Mouse (Mus musculus): Measurements from ENCODE around the gene Rhot1. TPM values are rescaled to one million over a fixed set of nuclear protein-coding genes. Genes with fewer than 3 reads are reported as not detected.
A peak's percentile ranks its signal among the peaks of the same experiment; 100 is the strongest.
"Not testable (repeated sequence)": the region's sequence is repeated elsewhere in the genome, so short reads cannot be mapped to it uniquely, and the experiment has no call there.

Gene Rhot1
- polyA plus RNA-seq, 1 experiment, result 35.5 TPM

GRCm38 (mm10) chr11:80183705-80184255 lies 25.0 kb upstream of the Rhot1 start, which contains the start of gene Rnf135:
TSS of gene Rnf135 (plus strand) at chr11:80183851.
- H3K4me1 ChIP-seq (ENCODE audit: control insufficient read depth, insufficient read depth, low read length), result no peaks in the 10 kb centered on the region; the same call in 1 of the 2 replicates
- H3K27ac ChIP-seq (ENCODE audit: control insufficient read depth, insufficient read depth, low read depth, low read length), result peak within 1 kb of the TSS; percentile 86
- TF ChIP-seq CTCF (IDR thresholded peaks at IDR 0.05; ENCODE audit: control insufficient read depth, insufficient read depth, insufficient replicate concordance, low read depth, low read length), result no peak
- TF ChIP-seq POLR2A (IDR thresholded peaks at IDR 0.05; ENCODE audit: control insufficient read depth, low read depth, low read length), result peak; percentile 69
- no peaks in the 10 kb centered on the region for H3K27me3 ChIP-seq (ENCODE audit: control insufficient read depth, insufficient read depth, low read length)
- peak within 1 kb of the TSS; percentile 89 for H3K4me3 ChIP-seq (ENCODE audit: control insufficient read depth, low read depth, low read length)
- H3K36me3 ChIP-seq (ENCODE audit: control insufficient read depth, insufficient read depth, low read length), result no peaks in the 10 kb centered on the region

- no peaks in the 10 kb centered on the region for H3K27me3 ChIP-seq (ENCODE audit: control insufficient read depth, insufficient read depth, low read length)
- H3K27ac ChIP-seq (ENCODE audit: control insufficient read depth, insufficient read depth, low read depth, low read length), result peak overlapping the region; percentile 86
- no peaks in the 10 kb centered on the region for H3K36me3 ChIP-seq (ENCODE audit: control insufficient read depth, insufficient read depth, low read length)
- H3K4me3 ChIP-seq (ENCODE audit: control insufficient read depth, low read depth, low read length), result peak overlapping the region; percentile 10; the same call in 1 of the 2 replicates
- TF ChIP-seq CTCF (IDR thresholded peaks at IDR 0.05; ENCODE audit: control insufficient read depth, insufficient read depth, insufficient replicate concordance, low read depth, low read length) (no peak), POLR2A (IDR thresholded peaks at IDR 0.05; ENCODE audit: control insufficient read depth, low read depth, low read length) (no peak)
- H3K4me1 ChIP-seq (ENCODE audit: control insufficient read depth, insufficient read depth, low read length), result no peaks in the 10 kb centered on the region; the same call in 1 of the 2 replicates
Measured at GRCm38 (mm10) chr11:80184531-80185071, 24.2 kb upstream of the Rhot1 start.

DNA sequence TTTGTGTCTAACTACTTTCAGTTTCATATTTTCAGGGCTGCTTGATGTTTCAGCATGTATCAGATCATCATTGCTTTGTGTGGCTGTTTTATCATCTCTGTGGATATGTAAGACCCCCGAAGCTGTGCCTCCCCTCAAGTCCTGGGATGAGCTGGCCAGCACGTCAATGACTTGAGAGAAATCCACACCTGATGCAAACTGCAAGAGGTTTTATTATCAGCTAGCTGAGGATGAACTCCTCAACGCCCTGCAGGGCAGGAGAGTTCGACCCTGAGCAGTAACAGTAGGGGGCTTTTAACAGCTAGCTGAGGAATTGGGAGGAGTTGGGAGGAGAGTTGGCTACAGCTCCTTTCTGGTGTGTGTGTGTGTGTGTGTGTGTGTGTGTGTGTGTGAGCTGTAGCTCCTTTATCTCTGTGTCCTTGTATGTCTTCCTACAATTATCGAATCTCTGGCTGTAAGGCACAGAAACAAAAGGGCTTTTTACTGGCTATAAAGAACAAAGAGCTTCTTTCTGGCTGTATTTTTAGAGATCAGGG lies 23.3 kb upstream of the Rhot1 start:
- not testable (repeated sequence) for H3K4me3 ChIP-seq (ENCODE audit: control insufficient read depth, low read depth, low read length); H3K36me3 ChIP-seq (ENCODE audit: control insufficient read depth, insufficient read depth, low read length); H3K4me1 ChIP-seq (ENCODE audit: control insufficient read depth, insufficient read depth, low read length); H3K27me3 ChIP-seq (ENCODE audit: control insufficient read depth, insufficient read depth, low read length)
- peak overlapping the region; percentile 67 for H3K27ac ChIP-seq (ENCODE audit: control insufficient read depth, insufficient read depth, low read depth, low read length)

DNA sequence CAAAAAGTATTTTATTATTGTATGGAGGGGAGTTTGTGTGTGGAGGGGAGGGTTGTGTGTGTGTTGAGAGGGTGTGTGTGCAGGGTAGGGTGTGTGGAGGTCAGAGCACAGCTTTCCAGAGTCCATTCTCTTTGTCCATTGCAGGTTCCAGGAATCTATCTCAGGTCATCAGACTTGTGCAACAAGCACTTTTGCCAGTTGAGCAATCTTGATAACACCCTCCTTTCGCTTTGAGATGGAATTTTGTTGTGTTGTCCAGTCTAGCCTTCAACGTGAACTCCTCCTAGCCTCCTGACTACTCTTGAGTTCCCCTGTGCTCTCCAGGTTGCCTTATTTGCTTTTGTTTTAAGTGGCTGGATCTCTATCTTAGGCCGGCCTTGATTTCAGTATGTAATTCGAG lies 18.5 kb upstream of the Rhot1 start:
- no peaks in the 10 kb centered on the region for H3K36me3 ChIP-seq (ENCODE audit: control insufficient read depth, insufficient read depth, low read length)
- TF ChIP-seq POLR2A (IDR thresholded peaks at IDR 0.05; ENCODE audit: control insufficient read depth, low read depth, low read length), result no peak
- TF ChIP-seq CTCF (IDR thresholded peaks at IDR 0.05; ENCODE audit: control insufficient read depth, insufficient read depth, insufficient replicate concordance, low read depth, low read length), result no peak
- H3K4me1 ChIP-seq (ENCODE audit: control insufficient read depth, insufficient read depth, low read length), result no peaks in the 10 kb centered on the region
- H3K27me3 ChIP-seq (ENCODE audit: control insufficient read depth, insufficient read depth, low read length), result no peaks in the 10 kb centered on the region
- no peak overlapping the region for H3K4me3 ChIP-seq (ENCODE audit: control insufficient read depth, low read depth, low read length)
- H3K27ac ChIP-seq (ENCODE audit: control insufficient read depth, insufficient read depth, low read depth, low read length), result no peak overlapping the region

GRCm38 (mm10) chr11:80193827-80194226 lies 15.0 kb upstream of the Rhot1 start:
- no peak for TF ChIP-seq POLR2A (IDR thresholded peaks at IDR 0.05; ENCODE audit: control insufficient read depth, low read depth, low read length)
- TF ChIP-seq CTCF (IDR thresholded peaks at IDR 0.05; ENCODE audit: control insufficient read depth, insufficient read depth, insufficient replicate concordance, low read depth, low read length), result peak; percentile 21; the same call in 1 of the 2 replicates
- Histone ChIP-seq H3K27me3 (ENCODE audit: control insufficient read depth, insufficient read depth, low read length) (no peaks in the 10 kb centered on the region), H3K36me3 (ENCODE audit: control insufficient read depth, insufficient read depth, low read length) (no peaks in the 10 kb centered on the region), H3K4me3 (ENCODE audit: control insufficient read depth, low read depth, low read length) (no peak overlapping the region), H3K4me1 (ENCODE audit: control insufficient read depth, insufficient read depth, low read length) (no peaks in the 10 kb centered on the region), H3K27ac (ENCODE audit: control insufficient read depth, insufficient read depth, low read depth, low read length) (no peak overlapping the region)

DNA sequence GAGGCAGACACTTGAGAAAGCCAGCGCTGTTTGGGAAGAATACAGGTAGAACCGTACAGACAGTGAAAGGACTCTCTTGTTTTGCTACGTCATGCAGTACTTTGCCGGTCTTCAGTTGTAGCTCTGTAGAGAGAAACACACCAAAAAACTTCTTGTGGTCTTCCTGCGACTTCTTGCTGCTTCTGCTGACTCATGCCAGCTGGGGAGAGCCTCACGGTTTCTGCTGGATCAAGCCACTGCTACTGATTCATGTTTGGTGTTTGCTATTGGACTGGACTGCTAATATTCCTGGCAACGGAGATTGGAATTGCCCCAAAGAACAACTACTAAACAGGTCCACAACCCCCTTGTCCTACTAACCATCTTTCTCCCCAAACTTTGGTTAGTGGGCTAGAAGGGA lies 12.5 kb upstream of the Rhot1 start:
- no peaks in the 10 kb centered on the region for H3K36me3 ChIP-seq (ENCODE audit: control insufficient read depth, insufficient read depth, low read length)
- H3K27me3 ChIP-seq (ENCODE audit: control insufficient read depth, insufficient read depth, low read length), result no peaks in the 10 kb centered on the region
- H3K4me1 ChIP-seq (ENCODE audit: control insufficient read depth, insufficient read depth, low read length), result no peaks in the 10 kb centered on the region
- H3K27ac ChIP-seq (ENCODE audit: control insufficient read depth, insufficient read depth, low read depth, low read length), result no peak overlapping the region
- no peak overlapping the region for H3K4me3 ChIP-seq (ENCODE audit: control insufficient read depth, low read depth, low read length)
- TF ChIP-seq POLR2A (IDR thresholded peaks at IDR 0.05; ENCODE audit: control insufficient read depth, low read depth, low read length), result no peak
- no peak for TF ChIP-seq CTCF (IDR thresholded peaks at IDR 0.05; ENCODE audit: control insufficient read depth, insufficient read depth, insufficient replicate concordance, low read depth, low read length)

GRCm38 (mm10) chr11:80199316-80199715 lies 9.5 kb upstream of the Rhot1 start:
- Histone ChIP-seq H3K4me1 (ENCODE audit: control insufficient read depth, insufficient read depth, low read length) (no peaks in the 10 kb centered on the region), H3K27ac (ENCODE audit: control insufficient read depth, insufficient read depth, low read depth, low read length) (no peak overlapping the region), H3K4me3 (ENCODE audit: control insufficient read depth, low read depth, low read length) (no peak overlapping the region), H3K36me3 (ENCODE audit: control insufficient read depth, insufficient read depth, low read length) (no peaks in the 10 kb centered on the region), H3K27me3 (ENCODE audit: control insufficient read depth, insufficient read depth, low read length) (no peaks in the 10 kb centered on the region)
- TF ChIP-seq POLR2A (IDR thresholded peaks at IDR 0.05; ENCODE audit: control insufficient read depth, low read depth, low read length) (no peak), CTCF (IDR thresholded peaks at IDR 0.05; ENCODE audit: control insufficient read depth, insufficient read depth, insufficient replicate concordance, low read depth, low read length) (no peak)
